Mouse (Mus musculus) intestine, postnatal 0 days (tissue): ENCODE measurements around the gene Rrm2. TPM values are rescaled to one million over a fixed set of nuclear protein-coding genes. Genes with fewer than 3 reads are reported as not detected.
"Not testable (repeated sequence)": the region's sequence is repeated elsewhere in the genome, so short reads cannot be mapped to it uniquely, and the experiment has no call there.

Experiments used
- ATAC-seq: fragments of 200-750 bp; cut with Nextera tagmentation; 2 replicates; pipeline ENCODE4 v1.8.0; 2017; ENCODE audit warnings: mild to moderate bottlenecking, moderate TSS enrichment, moderate library complexity
- H3K27ac ChIP-seq: fragments of 300-500 bp; sonication (generic); 2 replicates; pipeline ENCODE4 v1.5.1; 2014; ENCODE audit warnings: mild to moderate bottlenecking, low read depth, low read length, moderate library complexity
- H3K27me3 ChIP-seq: fragments of 300-500 bp; sonication (generic); replicated peaks from 2 replicates; pipeline ENCODE4 v1.6.1; 2014; ENCODE audit warnings: low read length, mixed read lengths; ENCODE audit not compliant: control insufficient read depth, insufficient read depth
- H3K36me3 ChIP-seq: fragments of 300-500 bp; sonication (generic); 2 replicates; pipeline ENCODE4 v1.6.1; 2014; ENCODE audit warnings: mild to moderate bottlenecking, moderate library complexity; ENCODE audit not compliant: control insufficient read depth, insufficient read depth
- H3K4me1 ChIP-seq: fragments of 300-500 bp; sonication (generic); replicated peaks from 2 replicates; pipeline ENCODE4 v1.6.1; 2014; ENCODE audit warnings: antibody characterized with exemption, low read length, mixed read lengths; ENCODE audit not compliant: control insufficient read depth, insufficient read depth
- H3K4me2 ChIP-seq: fragments of 300-500 bp; sonication (generic); replicated peaks from 2 replicates; pipeline ENCODE4 v1.6.1; 2014; ENCODE audit warnings: low read depth, mild to moderate bottlenecking, moderate library complexity
- H3K4me3 ChIP-seq: fragments of 300-500 bp; sonication (generic); 2 replicates; pipeline ENCODE4 v1.5.1; 2014; ENCODE audit warnings: low read depth, low read length
- H3K9ac ChIP-seq: fragments of 300-500 bp; sonication (generic); 2 replicates; pipeline ENCODE4 v1.6.1; 2014; ENCODE audit warnings: mild to moderate bottlenecking, low read depth, low read length
- H3K9me3 ChIP-seq: fragments of 300-500 bp; sonication (generic); 2 replicates; pipeline ENCODE4 v1.6.1; 2016; ENCODE audit warnings: mixed run types; ENCODE audit not compliant: control insufficient read depth
- CTCF ChIP-seq: sonication (generic); IDR thresholded peaks from 2 replicates; pipeline ENCODE4 v1.5.1; 2016; ENCODE audit warnings: low read depth, mild to moderate bottlenecking, control low read depth, antibody characterized with exemption, moderate library complexity
- WGBS: fragments of 180-500 bp; shearing (Covaris S2); extraction: QIAGEN DNeasy Blood & Tissue Kit; methylation state at CpG from one replicate; pipeline ENCODE4 v1.1.7; 2014; 5-methylcytosine and 5-hydroxymethylcytosine counted together
- polyA plus RNA-seq: library from polyadenylated mRNA; unstranded; fragments of >200 nt; fragmentation: Nextera tagmentation; extraction: Ambion mirVana; gene quantifications from 2 replicates; pipeline ENCODE4 v1.2.1, GENCODE M21; 2015

The Rrm2 gene
- polyA plus RNA-seq, 1 experiment from 2014 or later, result 37.4 TPM

- ATAC-seq, H3K9ac ChIP-seq, H3K27me3 ChIP-seq, H3K4me1 ChIP-seq, H3K27ac ChIP-seq, H3K36me3 ChIP-seq, H3K4me3 ChIP-seq, H3K4me2 ChIP-seq, H3K9me3 ChIP-seq: not testable (repeated sequence)
- TF ChIP-seq CTCF, result peak; percentile 40; the same call in 1 of the 2 replicates
- WGBS, result 90% methylated on average over 9 of the region's 9 CpGs
Measured at GRCm38 (mm10) chr12:24701621-24702020, 6.4 kb upstream of the Rrm2 start.

GRCm38 (mm10) chr12:24703013-24703412 lies 5.0 kb upstream of the Rrm2 start:
- Histone ChIP-seq H3K4me3 (no peak overlapping the region), H3K27me3 (no peaks in the 10 kb centered on the region), H3K4me1 (no peaks in the 10 kb centered on the region), H3K36me3 (no peaks in the 10 kb centered on the region), H3K9me3 (no peaks in the 10 kb centered on the region), H3K9ac (no peak overlapping the region), H3K27ac (no peak overlapping the region), H3K4me2 (no peak overlapping the region)
- no peak for TF ChIP-seq CTCF
- no peak for ATAC-seq
- 69% methylated on average over 3 of the region's 3 CpGs for WGBS

- Histone ChIP-seq H3K9ac (no peak overlapping the region), H3K36me3 (no peaks in the 10 kb centered on the region), H3K4me2 (no peak overlapping the region), H3K9me3 (no peaks in the 10 kb centered on the region), H3K27ac (no peak overlapping the region), H3K27me3 (no peaks in the 10 kb centered on the region), H3K4me3 (no peak overlapping the region), H3K4me1 (0 out of 2 replicates have a peak, but pooled peaks cover 5% of the 10 kb centered on the region)
- 61% methylated on average over 15 of the region's 15 CpGs for WGBS
- ATAC-seq, result peak; percentile 55
- no peak for TF ChIP-seq CTCF
Measured at GRCm38 (mm10) chr12:24705502-24706263, 2.4 kb upstream of the Rrm2 start.

GRCm38 (mm10) chr12:24706764-24707479 lies 1.1 kb upstream of the Rrm2 start:
- Histone ChIP-seq H3K27ac (no peak overlapping the region), H3K9ac (no peak overlapping the region), H3K4me1 (0 out of 2 replicates have a peak, but pooled peaks cover 5% of the 10 kb centered on the region), H3K9me3 (no peaks in the 10 kb centered on the region), H3K4me3 (peak overlapping the region; percentile 87), H3K27me3 (no peaks in the 10 kb centered on the region), H3K4me2 (peak overlapping the region; percentile 96), H3K36me3 (no peaks in the 10 kb centered on the region)
- TF ChIP-seq CTCF, result no peak
- 4% methylated on average over 27 of the region's 27 CpGs for WGBS
- ATAC-seq, result peak; percentile 11; the same call in 1 of the 2 replicates

GRCm38 (mm10) chr12:24707480-24707802 lies 600 bp upstream of the Rrm2 start:
- Histone ChIP-seq H3K9ac (peak overlapping the region; percentile 74), H3K4me1 (0 out of 2 replicates have a peak, but pooled peaks cover 5% of the 10 kb centered on the region), H3K4me2 (peak overlapping the region; percentile 96), H3K9me3 (no peaks in the 10 kb centered on the region), H3K27me3 (no peaks in the 10 kb centered on the region), H3K4me3 (peak overlapping the region; percentile 87), H3K36me3 (0 out of 2 replicates have a peak, but pooled peaks cover under 1% of the 10 kb centered on the region), H3K27ac (no peak overlapping the region)
- TF ChIP-seq CTCF, result no peak
- no peak for ATAC-seq
- under 1% methylated on average over 9 of the region's 9 CpGs for WGBS

GRCm38 (mm10) chr12:24708824-24709218 lies 780 bp downstream of the Rrm2 start:
- Histone ChIP-seq H3K4me1 (0 out of 2 replicates have a peak, but pooled peaks cover 5% of the 10 kb centered on the region), H3K36me3 (0 out of 2 replicates have a peak, but pooled peaks cover 3% of the 10 kb centered on the region), H3K27me3 (no peaks in the 10 kb centered on the region), H3K4me3 (peak overlapping the region; percentile 87), H3K9ac (0 out of 2 replicates have a peak overlapping the region, but pooled peaks have one; percentile 74), H3K27ac (no peak overlapping the region), H3K9me3 (no peaks in the 10 kb centered on the region), H3K4me2 (peak overlapping the region; percentile 96)
- ATAC-seq, result no peak
- WGBS, result 1% methylated on average over 17 of the region's 17 CpGs
- no peak for TF ChIP-seq CTCF
